Mouse (Mus musculus) liver, adult 10 weeks (tissue): ENCODE data around the gene Serpinb11. TPM values are rescaled to one million over a fixed set of nuclear protein-coding genes. Genes with fewer than 3 reads are reported as not detected.

Source experiments
- polyA plus RNA-seq: library from polyadenylated mRNA; stranded (reverse); fragments of 350-450 nt; fragmentation: Illumina TruSeq; extraction: RNeasy Lipid Tissue Mini Kit (QIAGEN cat#74804); gene quantifications from one replicate; pipeline ENCODE4 v1.2.3, GENCODE M21; 2014; ENCODE audit warnings: low read depth, low replicate concordance

The Serpinb11 gene
- not detected for polyA plus RNA-seq

DNA sequence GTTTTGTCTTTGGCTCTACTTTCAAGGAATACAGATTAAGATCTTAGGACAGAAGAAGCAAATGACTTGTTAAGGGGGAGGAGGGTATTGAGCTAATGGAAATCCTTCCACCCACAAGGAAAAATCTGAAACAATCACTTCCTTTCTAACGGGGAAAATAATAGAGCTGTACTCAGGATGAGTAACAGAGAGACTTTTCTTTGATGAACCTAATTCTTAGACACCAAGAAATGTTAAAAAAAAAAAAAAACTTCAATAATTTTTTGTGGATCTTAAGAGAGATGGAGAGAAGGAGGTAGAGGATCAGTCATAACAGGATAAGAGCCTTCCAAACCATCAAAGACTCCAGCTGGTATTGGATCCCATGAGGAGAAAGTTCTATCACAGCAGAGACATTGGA, at the start of gene Serpinb11:
Gene Serpinb11 (plus strand): TSS at position 301 of the 400 bp plus-strand sequence.

DNA sequence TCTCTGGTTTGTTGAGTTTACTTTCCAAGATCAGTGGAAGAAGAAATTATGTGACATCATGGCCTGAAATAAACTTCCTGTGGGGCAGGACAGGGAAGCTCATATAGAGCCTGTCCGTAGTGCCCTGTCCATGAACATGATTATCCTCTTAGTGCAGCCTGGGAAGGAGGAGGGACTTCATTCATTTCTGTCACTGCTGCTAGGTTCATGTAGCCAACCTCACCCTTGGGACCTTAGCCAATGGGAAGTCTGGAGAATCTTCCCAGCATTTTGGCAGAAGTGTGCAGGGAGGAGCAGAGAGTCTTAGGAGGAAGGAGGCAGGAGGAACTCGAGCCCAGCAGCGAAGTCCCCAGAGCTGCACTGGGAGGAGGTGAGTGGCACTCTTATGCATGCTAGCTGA, 38.4 kb downstream of the Serpinb11 start, which contains the start of gene Serpinb7:
Gene Serpinb7 (plus strand): TSS at position 301 of the 400 bp plus-strand sequence.

Other genes with a start within 250 kb of the Serpinb11 start
- not detected for gene Serpinb3b, start 82.8 kb upstream of the Serpinb11 start, polyA plus RNA-seq
- gene Serpinb3c, start 82.8 kb upstream of the Serpinb11 start, polyA plus RNA-seq = not detected
- not detected for gene Serpinb7, start 38.5 kb downstream of the Serpinb11 start, polyA plus RNA-seq
- 0.26 TPM for gene Serpinb2, start 150.2 kb downstream of the Serpinb11 start, polyA plus RNA-seq
- 5.8 TPM for gene Serpinb8, start 228.8 kb downstream of the Serpinb11 start, polyA plus RNA-seq